Mouse (Mus musculus) adrenal gland, adult 8-10 months (tissue): ENCODE results near the gene Arhgef6. TPM values are rescaled to one million over a fixed set of nuclear protein-coding genes. Genes with fewer than 3 reads are reported as not detected.

Experiments
- DNase-seq: peaks from one replicate; pipeline ENCODE4 v3.0.0; 2022
- total RNA-seq, 4 experiments: library from RNA; stranded (reverse); gene quantifications; 2 replicates each; pipeline ENCODE4 v1.2.4; 2022

Arhgef6 gene
- total RNA-seq, 4 experiments from 2014 or later: 46.2 to 57.7 (median 53.8) TPM

GRCm38 (mm10) chrX:57303188-57303878 lies 35.2 kb downstream of the Arhgef6 start:
- DNase-seq: no peak

GRCm38 (mm10) chrX:57298946-57299345 lies 39.6 kb downstream of the Arhgef6 start:
- DNase-seq: no peak

- no peak for DNase-seq
Measured at GRCm38 (mm10) chrX:57288458-57288857, 50.1 kb downstream of the Arhgef6 start.

GRCm38 (mm10) chrX:57286281-57286680 lies 52.2 kb downstream of the Arhgef6 start:
- no peak for DNase-seq

GRCm38 (mm10) chrX:57282184-57282583 lies 56.3 kb downstream of the Arhgef6 start:
- no peak for DNase-seq

GRCm38 (mm10) chrX:57277560-57278335 lies 60.8 kb downstream of the Arhgef6 start:
- DNase-seq: no peak

- no peak for DNase-seq
Measured at GRCm38 (mm10) chrX:57263515-57263914, 75.0 kb downstream of the Arhgef6 start.

- DNase-seq: no peak
Measured at GRCm38 (mm10) chrX:57260744-57261143, 77.8 kb downstream of the Arhgef6 start.

GRCm38 (mm10) chrX:57253329-57254055 lies 85.0 kb downstream of the Arhgef6 start:
- DNase-seq: no peak

GRCm38 (mm10) chrX:57238572-57238971 lies 100.0 kb downstream of the Arhgef6 start:
- no peak for DNase-seq

- no peak for DNase-seq
Measured at GRCm38 (mm10) chrX:57235982-57236381, 102.5 kb downstream of the Arhgef6 start.

GRCm38 (mm10) chrX:57233596-57233995 lies 104.9 kb downstream of the Arhgef6 start:
- no peak for DNase-seq

- DNase-seq: no peak
Measured at GRCm38 (mm10) chrX:57228178-57228577, 110.4 kb downstream of the Arhgef6 start.

- no peak for DNase-seq
Measured at GRCm38 (mm10) chrX:57223301-57223700, 115.2 kb downstream of the Arhgef6 start.

- no peak for DNase-seq
Measured at GRCm38 (mm10) chrX:57221881-57222280, 116.6 kb downstream of the Arhgef6 start.

GRCm38 (mm10) chrX:57219563-57219962 lies 119.0 kb downstream of the Arhgef6 start:
- no peak for DNase-seq

GRCm38 (mm10) chrX:57216271-57216670 lies 122.3 kb downstream of the Arhgef6 start:
- no peak for DNase-seq

- no peak for DNase-seq
Measured at GRCm38 (mm10) chrX:57215495-57215894, 123.0 kb downstream of the Arhgef6 start.

GRCm38 (mm10) chrX:57212862-57213261 lies 125.7 kb downstream of the Arhgef6 start:
- no peak for DNase-seq

GRCm38 (mm10) chrX:57211876-57212275 lies 126.7 kb downstream of the Arhgef6 start, which contains the start of gene Cd40lg:
TSS of gene Cd40lg (plus strand) at chrX:57212143.
- no peak for DNase-seq

GRCm38 (mm10) chrX:57210591-57210990 lies 127.9 kb downstream of the Arhgef6 start:
- no peak for DNase-seq

GRCm38 (mm10) chrX:57200397-57200796 lies 138.1 kb downstream of the Arhgef6 start:
- no peak for DNase-seq

- DNase-seq: no peak
Measured at GRCm38 (mm10) chrX:57198036-57198435, 140.5 kb downstream of the Arhgef6 start.
